35 mouse cellular contexts compared by ENCODE assay signal in the genomic region with DNA sequence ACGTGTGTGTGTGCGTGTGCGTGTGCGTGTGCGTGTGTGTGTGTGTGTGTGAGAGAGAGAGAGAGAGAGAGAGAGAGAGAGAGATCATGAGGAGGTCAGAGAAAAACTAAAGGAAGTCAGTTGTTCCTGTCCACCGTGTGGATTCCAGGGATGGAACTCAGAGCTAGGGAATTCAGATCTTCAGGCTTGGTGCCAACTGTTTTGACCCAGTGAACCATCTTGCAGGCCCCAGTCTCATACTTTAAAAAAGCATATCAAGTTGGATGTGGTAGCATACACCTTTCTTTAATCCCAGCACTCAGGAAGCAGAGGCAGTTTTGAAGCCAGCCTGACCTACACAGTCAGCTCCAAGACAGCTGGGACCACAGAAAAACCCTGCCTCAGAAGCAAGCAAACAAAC. TPM values are rescaled to one million over a fixed set of nuclear protein-coding genes. Genes with fewer than 3 reads are reported as not detected.
"Had no signal": no experiment of that assay in that cellular context is flagged by ENCODE, and none has a peak within 500 bp of the region (broad histone marks: within the 10 kb centered on the region; RNA-seq: fewer than 3 reads in every experiment).

No protein-coding gene starts in this region.

- H3K27ac ChIP-seq: limb, embryonic 10.5 days; limb, embryonic 12.5 days; limb, embryonic 13.5 days; limb, embryonic 15.5 days; liver, embryonic 12.5 days; liver, embryonic 13.5 days; liver, embryonic 14.5 days; liver, embryonic 15.5 days; lung, embryonic 15.5 days; macrophage; midbrain, embryonic 10.5 days; midbrain, embryonic 12.5 days; midbrain, embryonic 13.5 days; midbrain, embryonic 15.5 days had no signal

- H3K36me3 ChIP-seq: limb, embryonic 10.5 days; limb, embryonic 12.5 days; limb, embryonic 13.5 days; limb, embryonic 15.5 days; liver, embryonic 12.5 days; liver, embryonic 13.5 days; liver, embryonic 15.5 days; lung, embryonic 15.5 days; midbrain, embryonic 10.5 days; midbrain, embryonic 12.5 days; midbrain, embryonic 13.5 days; midbrain, embryonic 15.5 days had no signal

- H3K4me1 ChIP-seq: liver, embryonic 13.5 days; liver, embryonic 15.5 days had no signal

- H3K9me3 ChIP-seq: limb, embryonic 10.5 days; limb, embryonic 12.5 days; limb, embryonic 13.5 days; limb, embryonic 15.5 days; liver, embryonic 12.5 days; liver, embryonic 13.5 days; liver, embryonic 15.5 days; lung, embryonic 15.5 days; midbrain, embryonic 10.5 days; midbrain, embryonic 12.5 days; midbrain, embryonic 13.5 days; midbrain, embryonic 15.5 days had no signal

- DNase-seq: left cerebral cortex, postnatal 4 days; liver; liver, embryonic 13.5 days; liver, postnatal 0 days; lung, adult 18-20 months; lung, adult 2 months; lung, embryonic 14.5 days; lung, postnatal 10 days; lung, postnatal 14 days; lung, postnatal 36 days; lung, postnatal 4 days; midbrain, embryonic 14.5 days had no signal

- H3K4me3 ChIP-seq: liver, embryonic 13.5 days; liver, embryonic 15.5 days; myocyte had no signal

RNA-seq across cellular contexts. Expression of gene Htr5b, which starts 1.0 kb away (rescaled TPM):
- total RNA-seq: liver, adult 2 months; megakaryocyte progenitor cell, adult 5-6 weeks; megakaryocyte, adult 5-6 weeks; megakaryocyte-erythroid progenitor cell, adult 5-6 weeks; monocyte, adult 5-6 weeks had no signal
- polyA plus RNA-seq: liver, adult 2 months; liver, embryonic 11.5 days; liver, embryonic 12.5 days; liver, embryonic 13.5 days; liver, embryonic 14.5 days; liver, embryonic 15.5 days; liver, embryonic 16.5 days; liver, postnatal 0 days; lung, adult 2 months; lung, embryonic 15.5 days; lung, embryonic 16.5 days; lung, postnatal 0 days; macrophage; myocyte had no signal
